13 mouse cellular contexts compared by ENCODE assay signal in genomic region chr17:88106365-88106764, GRCm38 (mm10). TPM values are rescaled to one million over a fixed set of nuclear protein-coding genes. Genes with fewer than 3 reads are reported as not detected.
DNase-seq lines count a peak whose midpoint lies in the region; ATAC-seq lines count a peak whose summit lies in the region.
"Had no signal": no experiment of that assay in that cellular context is flagged by ENCODE, and none has a peak within 500 bp of the region (broad histone marks: within the 10 kb centered on the region; RNA-seq: fewer than 3 reads in every experiment).

No protein-coding gene starts in this region.

- peak; percentile 21 to 52 for DNase-seq in heart, adult 18-20 months
- DNase-seq in heart, postnatal 4 days, result no peak
- DNase-seq in right cerebral cortex, postnatal 36 days (ENCODE audit: low spot score in 2 of 2), result peak; percentile 3 to 5
- DNase-seq in right cerebral cortex, postnatal 25 days, result no peak
- DNase-seq in gastrocnemius, adult 8-10 months (ENCODE audit: low spot score in 2 of 2), result peak; percentile 40 to 46
- no peak for DNase-seq in adrenal gland, postnatal 10 days
- DNase-seq: lung, postnatal 4 days had no signal

- no peak overlapping the region for H3K9ac ChIP-seq in midbrain, embryonic 16.5 days (ENCODE audit: low read depth, low read length)
- H3K9ac ChIP-seq in kidney, embryonic 15.5 days, result no peak overlapping the region
- H3K9ac ChIP-seq: liver, embryonic 12.5 days had no signal

- H3K9me3 ChIP-seq in midbrain, embryonic 16.5 days (replicated peaks; ENCODE audit: control insufficient read depth, low read length, poor library complexity, severe bottlenecking), result no peaks in the 10 kb centered on the region
- no peaks in the 10 kb centered on the region for H3K9me3 ChIP-seq in kidney, embryonic 15.5 days (replicated peaks)
- H3K9me3 ChIP-seq: liver, embryonic 12.5 days had no signal

- H3K27ac ChIP-seq in midbrain, embryonic 16.5 days (ENCODE audit: low read length), result no peak overlapping the region
- no peak overlapping the region for H3K27ac ChIP-seq in kidney, embryonic 15.5 days
- H3K27ac ChIP-seq: liver, embryonic 12.5 days had no signal

- H3K27me3 ChIP-seq in midbrain, embryonic 16.5 days (ENCODE audit: control insufficient read depth, insufficient read depth, low read depth, low read length), result no peaks in the 10 kb centered on the region
- no peaks in the 10 kb centered on the region for H3K27me3 ChIP-seq in kidney, embryonic 15.5 days
- H3K27me3 ChIP-seq: liver, embryonic 12.5 days had no signal

- no peak overlapping the region for H3K4me2 ChIP-seq in midbrain, embryonic 16.5 days (ENCODE audit: low read length)
- no peak overlapping the region for H3K4me2 ChIP-seq in kidney, embryonic 15.5 days
- H3K4me2 ChIP-seq: liver, embryonic 12.5 days had no signal

- WGBS in midbrain, embryonic 16.5 days, result 85% methylated on average over 9 of the region's 9 CpGs
- 94% methylated on average over 9 of the region's 9 CpGs for WGBS in kidney, embryonic 15.5 days

- no peaks in the 10 kb centered on the region for H3K4me1 ChIP-seq in midbrain, embryonic 16.5 days (ENCODE audit: control insufficient read depth, insufficient read depth, low read length)
- no peaks in the 10 kb centered on the region for H3K4me1 ChIP-seq in kidney, embryonic 15.5 days
- H3K4me1 ChIP-seq: liver, embryonic 12.5 days had no signal

- ATAC-seq in midbrain, embryonic 16.5 days, result no peak
- ATAC-seq in kidney, embryonic 15.5 days (replicated peaks; ENCODE audit: low FRiP score), result no peak
- ATAC-seq: activated CD4-positive, CD25-positive, alpha-beta regulatory T cell, adult 4 months; inflammation-experienced regulatory T-cells, adult 6 months; liver, embryonic 12.5 days had no signal

- H3K36me3 ChIP-seq in midbrain, embryonic 16.5 days (ENCODE audit: control insufficient read depth, insufficient read depth, low read length), result no peaks in the 10 kb centered on the region
- H3K36me3 ChIP-seq in kidney, embryonic 15.5 days, result no peaks in the 10 kb centered on the region
- H3K36me3 ChIP-seq: liver, embryonic 12.5 days had no signal

- H3K4me3 ChIP-seq in midbrain, embryonic 16.5 days (ENCODE audit: low read depth, low read length), result no peak overlapping the region
- no peak overlapping the region for H3K4me3 ChIP-seq in kidney, embryonic 15.5 days (replicated peaks)
- H3K4me3 ChIP-seq: erythroblast, embryonic 14.5 days; liver, embryonic 12.5 days had no signal

RNA-seq across cellular contexts. Expression of gene Fbxo11, which starts 41.3 kb away (rescaled TPM):
- total RNA-seq in heart, adult 18-20 months (2021), result 10 to 100 TPM; 31.9 to 33.1 TPM
- 10 to 100 TPM; 48.7 to 49.0 TPM for total RNA-seq in heart, postnatal 4 days (2021)
- 10 to 100 TPM; 27.0 to 36.5 (median 31.9) TPM for total RNA-seq in gastrocnemius, adult 8-10 months (2022)
- 28.1 and 29.7 TPM in 2 replicates for polyA plus RNA-seq in midbrain, embryonic 16.5 days (2015; fragmentation: Nextera tagmentation; extraction: Ambion mirVana)
- total RNA-seq in adrenal gland, postnatal 10 days (2021), result 10 to 100 TPM; 52.9 to 63.0 TPM
- polyA plus RNA-seq in kidney, embryonic 15.5 days (2015; fragmentation: Nextera tagmentation; extraction: Ambion mirVana), result 15.9 and 16.4 TPM in 2 replicates

Comparison
In these comparisons a context has a peak if more than half of its experiments do, and no peak if none do; other contexts are left out.
1. DNase-seq: peak in heart, adult 18-20 months (2 of 2), right cerebral cortex, postnatal 36 days (2 of 2) and gastrocnemius, adult 8-10 months (2 of 2); none in heart, postnatal 4 days (single experiment), right cerebral cortex, postnatal 25 days (single experiment) and adrenal gland, postnatal 10 days (single experiment).